Mouse (Mus musculus) forebrain, embryonic 14.5 days (tissue): ENCODE measurements around the gene Ldlrap1. TPM values are rescaled to one million over a fixed set of nuclear protein-coding genes. Genes with fewer than 3 reads are reported as not detected.
A peak's percentile ranks its signal among the peaks of the same experiment; 100 is the strongest.

Source experiments
- ATAC-seq: fragments of 200-750 bp; cut with Nextera tagmentation; 2 replicates; pipeline ENCODE4 v1.8.0; 2017; ENCODE audit warnings: mild to moderate bottlenecking, moderate library complexity
- DNase-seq: peaks from one replicate; pipeline ENCODE4 v3.0.0-alpha.2; 2015; ENCODE audit warnings: low spot score
- H3K27ac ChIP-seq: fragments of 300-500 bp; sonication (generic); 2 replicates; pipeline ENCODE4 v1.5.1; 2014; ENCODE audit warnings: low read depth, mild to moderate bottlenecking, control low read depth, low read length, moderate library complexity
- H3K27me3 ChIP-seq: fragments of 300-500 bp; sonication (generic); replicated peaks from 2 replicates; pipeline ENCODE4 v1.6.1; 2014; ENCODE audit warnings: low read length, control low read depth, mixed read lengths; ENCODE audit not compliant: control insufficient read depth, insufficient read depth
- H3K36me3 ChIP-seq: fragments of 300-500 bp; sonication (generic); 2 replicates; pipeline ENCODE4 v1.6.1; 2014; ENCODE audit warnings: low read length, control low read depth; ENCODE audit not compliant: control insufficient read depth, insufficient read depth
- H3K4me1 ChIP-seq: fragments of 300-500 bp; sonication (generic); 2 replicates; pipeline ENCODE4 v1.6.1; 2014; ENCODE audit warnings: antibody characterized with exemption, low read length, control low read depth; ENCODE audit not compliant: control insufficient read depth, insufficient read depth
- H3K4me2 ChIP-seq: fragments of 300-500 bp; sonication (generic); 2 replicates; pipeline ENCODE4 v1.6.1; 2014; ENCODE audit warnings: mild to moderate bottlenecking, control low read depth, low read length
- H3K4me3 ChIP-seq: fragments of 300-500 bp; sonication (generic); 2 replicates; pipeline ENCODE4 v1.5.1; 2014; ENCODE audit warnings: low read depth, low read length, control low read depth
- H3K9ac ChIP-seq: fragments of 300-500 bp; sonication (generic); 2 replicates; pipeline ENCODE4 v1.6.1; 2014; ENCODE audit warnings: mild to moderate bottlenecking, low read length, control low read depth, moderate library complexity
- H3K9me3 ChIP-seq: fragments of 300-500 bp; sonication (generic); replicated peaks from 2 replicates; pipeline ENCODE4 v1.6.1; 2016; ENCODE audit warnings: low read length, control low read depth, mixed read lengths; ENCODE audit not compliant: control insufficient read depth
- WGBS: fragments of 180-500 bp; shearing (Covaris S2); extraction: QIAGEN DNeasy Blood & Tissue Kit; methylation state at CpG from one replicate; pipeline ENCODE4 v1.1.7; 2014; 5-methylcytosine and 5-hydroxymethylcytosine counted together
- polyA plus RNA-seq: library from polyadenylated mRNA; unstranded; fragments of >200 nt; fragmentation: Nextera tagmentation; extraction: Ambion mirVana; gene quantifications from 2 replicates; pipeline ENCODE4 v1.2.1, GENCODE M21; 2014

Ldlrap1 gene
- polyA plus RNA-seq, 1 experiment from 2014 or later: 1.6 TPM

GRCm38 (mm10) chr4:134749301-134750030 lies 18.4 kb downstream of the Ldlrap1 start:
- Histone ChIP-seq H3K4me2 (no peak overlapping the region), H3K9ac (no peak overlapping the region), H3K9me3 (no peaks in the 10 kb centered on the region), H3K27ac (no peak overlapping the region), H3K4me3 (no peak overlapping the region), H3K36me3 (no peaks in the 10 kb centered on the region), H3K27me3 (no peaks in the 10 kb centered on the region), H3K4me1 (no peaks in the 10 kb centered on the region)
- no peak for DNase-seq
- 67% methylated on average over 21 of the region's 21 CpGs for WGBS
- no peak for ATAC-seq

DNA sequence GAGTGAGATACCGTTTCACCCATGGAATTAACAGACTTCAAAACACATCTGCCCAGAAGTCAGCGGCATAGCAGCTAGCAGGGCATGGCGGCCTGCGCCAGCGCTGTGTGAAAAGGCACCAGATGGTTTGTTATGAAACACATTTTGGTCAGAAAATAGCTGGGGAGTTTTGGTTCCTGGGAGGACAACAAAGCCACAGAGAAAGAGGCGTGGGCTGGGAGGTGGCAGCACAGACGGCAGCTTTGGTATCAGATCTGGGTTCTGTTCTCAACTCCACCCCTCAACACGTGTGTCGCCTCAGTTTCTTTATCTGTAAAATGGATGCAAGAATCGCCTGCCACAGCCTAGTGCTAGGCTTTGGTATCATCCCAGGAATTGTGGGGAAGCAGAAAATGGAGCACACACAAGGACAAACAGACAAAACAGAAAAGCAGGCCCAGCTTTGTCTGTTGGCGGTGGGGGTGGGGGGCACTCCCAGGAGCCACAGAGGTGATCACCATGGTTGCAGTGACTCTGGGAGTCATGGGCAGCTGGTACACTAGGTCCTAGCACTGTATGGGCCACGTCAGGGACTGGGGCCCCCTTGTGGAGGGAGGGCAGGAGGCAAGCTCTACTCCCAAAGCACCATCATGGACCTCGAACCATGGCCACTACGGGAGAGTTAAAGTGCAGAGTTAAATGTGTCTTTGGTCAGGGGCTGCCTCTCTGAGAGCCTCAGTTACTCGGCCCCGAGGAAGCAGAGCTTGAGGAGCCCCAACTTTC lies 21.7 kb downstream of the Ldlrap1 start:
- no peaks in the 10 kb centered on the region; the same call in 1 of the 2 replicates for H3K4me1 ChIP-seq
- H3K27ac ChIP-seq: no peak overlapping the region
- DNase-seq (peak; percentile 24), ATAC-seq (no peak)
- H3K36me3 ChIP-seq: no peaks in the 10 kb centered on the region
- H3K4me3 ChIP-seq: no peak overlapping the region
- 81% methylated on average over 16 of the region's 16 CpGs for WGBS
- H3K4me2 ChIP-seq: no peak overlapping the region
- H3K9ac ChIP-seq: no peak overlapping the region
- no peaks in the 10 kb centered on the region for H3K9me3 ChIP-seq
- no peaks in the 10 kb centered on the region for H3K27me3 ChIP-seq

DNA sequence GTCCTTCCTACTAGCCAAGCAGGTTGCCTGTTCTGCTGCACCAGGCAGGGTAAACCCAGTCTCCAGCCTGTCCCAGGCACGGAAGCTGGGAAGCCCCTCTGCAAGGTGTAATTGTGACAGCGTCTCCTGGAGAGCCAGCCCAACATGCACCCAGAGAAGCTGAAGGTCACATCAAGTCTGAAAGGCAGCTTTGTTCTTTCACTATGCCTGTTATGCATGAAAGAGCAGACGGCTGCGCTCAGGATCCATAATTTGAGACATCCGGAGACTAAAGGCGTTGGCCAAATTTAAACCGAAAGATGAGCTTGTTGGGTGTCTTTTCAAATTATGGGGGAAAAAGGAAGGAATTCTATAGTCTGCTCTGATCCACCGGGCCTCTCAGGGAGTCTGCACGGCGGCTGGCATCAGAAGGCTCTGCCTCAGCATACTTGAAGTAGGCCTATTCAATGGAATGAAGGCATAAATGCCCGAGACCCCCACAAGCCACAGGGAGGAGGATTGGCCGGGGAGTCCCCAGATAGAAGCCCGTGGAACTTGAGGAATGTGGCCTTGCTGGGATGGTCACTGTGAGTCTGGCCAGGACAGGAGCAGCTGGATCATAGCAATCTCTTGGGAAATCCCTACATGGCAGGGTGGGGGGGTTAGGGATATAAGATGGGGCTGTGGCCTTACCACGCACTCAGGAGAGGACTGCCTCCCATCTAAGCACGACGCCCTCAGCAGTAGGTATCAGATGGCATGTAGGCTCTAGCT lies 23.8 kb downstream of the Ldlrap1 start:
- no peaks in the 10 kb centered on the region for H3K9me3 ChIP-seq
- no peak overlapping the region for H3K4me2 ChIP-seq
- no peak for ATAC-seq
- H3K4me1 ChIP-seq: no peaks in the 10 kb centered on the region; the same call in 1 of the 2 replicates
- no peak overlapping the region for H3K4me3 ChIP-seq
- no peak overlapping the region for H3K27ac ChIP-seq
- no peaks in the 10 kb centered on the region for H3K36me3 ChIP-seq
- WGBS: 73% methylated on average over 16 of the region's 16 CpGs
- no peak for DNase-seq
- no peak overlapping the region for H3K9ac ChIP-seq
- H3K27me3 ChIP-seq: no peaks in the 10 kb centered on the region

DNA sequence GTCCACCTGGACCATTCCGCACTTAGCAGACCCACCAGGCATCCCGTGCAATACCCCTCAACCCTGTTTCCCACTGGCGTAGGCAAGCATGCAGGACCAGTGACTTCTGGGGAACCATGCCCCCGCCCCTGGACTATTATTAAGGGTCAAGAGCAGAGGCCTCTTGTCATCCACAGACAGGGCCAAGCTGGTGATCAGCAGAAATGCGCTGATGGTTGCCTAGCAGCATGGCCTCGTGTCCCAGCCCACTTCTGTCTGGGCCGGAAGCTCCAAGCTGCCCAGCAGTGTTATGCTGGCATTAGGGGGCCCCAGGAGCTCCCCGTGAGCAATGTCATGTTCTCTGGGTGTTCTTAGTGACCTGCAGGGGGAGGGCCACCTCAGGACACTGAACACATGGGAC lies 25.9 kb downstream of the Ldlrap1 start:
- ATAC-seq: no peak
- 81% methylated on average over 8 of the region's 8 CpGs for WGBS

DNA sequence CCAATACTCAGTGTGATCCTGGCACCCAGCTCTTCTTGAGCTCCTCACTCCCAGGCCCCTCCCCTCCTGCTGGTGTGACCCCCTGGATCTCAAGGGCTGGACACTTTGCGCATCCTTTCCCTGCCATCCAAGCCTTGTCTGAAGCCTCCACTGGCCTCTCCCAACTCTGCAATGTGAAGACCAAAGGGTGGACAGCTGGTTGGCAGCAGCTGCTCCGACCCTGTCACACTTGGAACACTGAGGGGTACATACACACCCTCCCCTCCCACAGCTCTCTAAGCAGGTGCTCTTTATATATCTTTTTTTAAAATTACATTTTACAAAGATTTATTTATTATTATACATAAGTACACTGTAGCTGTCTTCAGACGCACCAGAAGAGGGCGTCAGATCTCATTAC lies 27.6 kb downstream of the Ldlrap1 start:
- WGBS: 94% methylated on average over 4 of the region's 4 CpGs
- no peaks in the 10 kb centered on the region for H3K9me3 ChIP-seq
- no peaks in the 10 kb centered on the region for H3K27me3 ChIP-seq
- no peaks in the 10 kb centered on the region; the same call in 1 of the 2 replicates for H3K4me1 ChIP-seq
- no peak overlapping the region for H3K27ac ChIP-seq
- no peak overlapping the region for H3K4me2 ChIP-seq
- H3K9ac ChIP-seq: no peak overlapping the region
- ATAC-seq (no peak), DNase-seq (no peak)
- H3K36me3 ChIP-seq: no peaks in the 10 kb centered on the region
- H3K4me3 ChIP-seq: no peak overlapping the region

More for the DNA sequence above, 25.9 kb downstream of the Ldlrap1 start:
- no peaks in the 10 kb centered on the region for H3K27me3 ChIP-seq
- no peaks in the 10 kb centered on the region for H3K36me3 ChIP-seq
- no peak overlapping the region for H3K9ac ChIP-seq
- H3K4me3 ChIP-seq: no peak overlapping the region
- no peak overlapping the region for H3K27ac ChIP-seq
- H3K4me1 ChIP-seq: no peaks in the 10 kb centered on the region; the same call in 1 of the 2 replicates
- no peak overlapping the region for H3K4me2 ChIP-seq
- no peak for DNase-seq
- no peaks in the 10 kb centered on the region for H3K9me3 ChIP-seq

- no peaks in the 10 kb centered on the region; the same call in 1 of the 2 replicates for H3K4me1 ChIP-seq
- H3K9me3 ChIP-seq: no peaks in the 10 kb centered on the region
- no peak for DNase-seq
- H3K27me3 ChIP-seq: no peaks in the 10 kb centered on the region
- no peak overlapping the region for H3K4me3 ChIP-seq
- no peak overlapping the region for H3K27ac ChIP-seq
- no peak overlapping the region for H3K9ac ChIP-seq
- H3K36me3 ChIP-seq: no peaks in the 10 kb centered on the region
- 76% methylated on average over 3 of the region's 3 CpGs for WGBS
- no peak for ATAC-seq
- no peak overlapping the region for H3K4me2 ChIP-seq
These were observed 28.3 kb downstream of the Ldlrap1 start for GRCm38 (mm10) chr4:134739530-134739929.

DNA sequence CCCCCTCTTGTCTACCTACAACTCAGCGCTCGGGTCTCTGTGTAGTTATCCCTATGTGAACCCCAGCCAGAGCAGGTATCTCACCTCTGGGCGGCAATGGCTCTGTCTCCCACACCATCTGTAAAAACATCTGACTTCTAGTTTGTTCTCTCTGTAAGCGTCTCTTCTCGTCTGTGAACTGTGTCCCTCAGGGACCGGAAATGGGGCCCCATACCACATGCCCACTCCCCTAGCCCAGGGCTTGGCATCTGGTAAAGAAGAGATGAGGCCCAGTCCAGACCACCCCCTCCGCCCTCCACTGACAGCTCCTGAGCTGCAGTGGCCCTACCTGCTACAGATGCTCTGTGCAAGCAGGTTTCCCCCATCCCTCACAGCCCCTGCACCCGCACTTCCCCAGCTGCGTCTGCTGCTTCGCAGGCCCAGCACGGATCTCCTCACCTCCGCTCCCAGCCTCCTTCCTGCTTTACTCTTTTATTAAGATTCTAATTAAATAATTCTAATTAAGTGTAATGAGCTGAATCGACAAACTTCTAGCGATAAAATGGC lies 30.4 kb downstream of the Ldlrap1 start:
- H3K27ac ChIP-seq: no peak overlapping the region
- H3K4me2 ChIP-seq: no peak overlapping the region
- no peaks in the 10 kb centered on the region for H3K36me3 ChIP-seq
- WGBS: 42% methylated on average over 14 of the region's 14 CpGs
- no peak overlapping the region for H3K9ac ChIP-seq
- H3K9me3 ChIP-seq: no peaks in the 10 kb centered on the region
- H3K27me3 ChIP-seq: no peaks in the 10 kb centered on the region
- ATAC-seq (no peak), DNase-seq (peak; percentile 15)
- H3K4me1 ChIP-seq: no peaks in the 10 kb centered on the region
- H3K4me3 ChIP-seq: no peak overlapping the region

DNA sequence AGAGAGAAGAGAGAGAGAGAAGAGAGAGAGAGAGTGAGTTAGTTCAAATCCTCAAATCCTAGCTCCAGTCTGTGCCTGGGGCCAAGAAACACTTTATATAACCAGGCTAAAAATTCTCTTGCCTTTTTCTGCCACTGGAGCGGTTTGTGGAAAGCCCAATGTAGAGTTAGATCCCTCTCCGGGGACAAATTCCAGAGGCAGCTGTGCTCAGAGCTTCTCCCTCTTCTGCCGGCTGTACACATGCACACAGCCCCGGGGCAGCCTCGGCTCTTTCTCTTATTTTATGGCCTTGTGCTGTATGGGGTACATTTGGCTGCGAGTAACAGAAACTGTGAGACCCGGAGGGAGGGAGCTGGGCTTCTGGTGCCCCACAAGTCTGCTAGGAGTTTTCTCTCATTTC lies 31.7 kb downstream of the Ldlrap1 start:
- Histone ChIP-seq H3K4me2 (no peak overlapping the region), H3K27ac (no peak overlapping the region), H3K4me1 (no peaks in the 10 kb centered on the region), H3K9ac (no peak overlapping the region), H3K36me3 (no peaks in the 10 kb centered on the region), H3K4me3 (no peak overlapping the region), H3K9me3 (no peaks in the 10 kb centered on the region), H3K27me3 (no peaks in the 10 kb centered on the region)
- no peak for ATAC-seq
- DNase-seq: no peak
- WGBS: 75% methylated on average over 7 of the region's 7 CpGs
